Mouse (Mus musculus) frontal cortex, postnatal 25 days (tissue): ENCODE data around the gene Fbxl5.

Experiments
- DNase-seq, 2 experiments: peaks; one replicate each; pipeline ENCODE4 v3.0.0; 2022; ENCODE audit warnings: low spot score in 2 of 2

The Fbxl5 gene

DNA sequence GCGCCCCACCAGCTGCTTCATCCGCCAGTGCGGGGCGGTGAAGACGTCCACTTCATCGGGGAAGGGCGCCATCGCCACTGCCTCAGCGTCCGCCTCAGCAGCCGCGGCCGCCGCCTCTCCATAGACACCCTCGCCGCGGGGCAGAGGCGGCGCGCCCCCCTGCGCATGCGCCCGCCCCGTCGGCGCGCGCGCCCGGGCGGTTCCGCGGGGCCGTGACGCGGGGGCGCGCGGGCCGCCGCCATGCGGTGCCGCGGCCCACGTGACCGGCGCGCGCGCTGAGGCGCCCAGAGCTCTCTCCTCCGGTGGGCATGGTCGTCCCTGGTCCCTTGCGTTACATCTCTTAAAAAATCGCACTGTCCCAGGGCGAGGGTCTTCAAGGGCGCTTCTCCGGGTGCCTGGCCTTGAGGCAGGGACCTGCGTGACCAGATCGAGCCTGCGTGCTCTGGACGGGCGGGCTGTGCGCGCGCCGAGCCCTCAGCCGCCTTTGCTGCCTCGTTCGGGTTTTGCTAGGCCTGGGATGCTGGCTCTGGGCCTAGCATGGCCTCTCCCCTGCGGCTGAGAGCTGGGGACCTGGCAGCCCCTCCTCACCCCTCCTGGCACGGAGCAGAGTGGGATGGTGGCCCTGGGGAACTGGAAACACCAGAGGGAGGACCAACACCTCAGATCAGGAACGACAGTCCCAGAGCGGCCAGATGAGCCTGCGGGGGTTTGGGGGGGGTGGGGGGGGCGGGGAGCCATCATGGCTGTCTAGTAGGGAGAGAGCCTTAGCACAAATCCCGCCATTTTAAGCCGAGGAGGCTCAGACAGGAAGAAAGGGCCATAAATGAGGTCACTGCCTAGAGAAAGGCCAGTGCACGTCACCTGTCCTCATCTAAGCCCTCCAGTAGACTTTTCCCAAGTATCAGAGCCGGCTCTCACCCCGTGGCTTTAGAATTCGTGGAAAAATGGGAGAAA, 39.2 kb downstream of the Fbxl5 start:
- peak; percentile 59 to 66 for DNase-seq

DNA sequence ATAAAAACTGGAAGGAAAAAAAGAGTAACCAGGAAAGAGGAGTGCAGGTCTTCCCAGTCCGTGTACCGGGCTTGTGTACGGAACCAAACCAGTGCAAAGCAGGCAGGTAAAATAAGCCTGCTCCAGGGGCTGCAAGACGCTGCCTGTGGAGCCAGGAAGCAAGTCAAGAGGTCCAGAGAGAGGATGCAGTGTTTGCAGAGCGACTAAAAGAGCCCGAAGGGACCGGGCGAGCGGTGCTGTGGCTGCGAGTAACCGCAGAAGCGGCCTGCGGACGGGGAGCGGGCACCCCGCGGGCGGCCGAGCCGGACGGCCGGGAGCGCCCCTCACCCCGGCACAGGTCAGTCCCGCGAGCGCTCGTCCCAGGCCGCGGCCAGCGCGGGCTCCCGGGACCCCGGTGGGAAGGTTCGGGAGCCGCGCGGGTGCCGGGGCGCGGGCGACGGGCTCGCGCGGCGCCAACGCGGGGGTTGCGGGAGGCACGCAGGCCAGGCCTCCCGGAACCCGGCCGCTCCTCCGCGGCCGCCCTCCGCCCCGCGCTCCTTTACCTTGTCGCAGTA, 39.9 kb downstream of the Fbxl5 start:
- DNase-seq, result peak; percentile 12 to 13

DNA sequence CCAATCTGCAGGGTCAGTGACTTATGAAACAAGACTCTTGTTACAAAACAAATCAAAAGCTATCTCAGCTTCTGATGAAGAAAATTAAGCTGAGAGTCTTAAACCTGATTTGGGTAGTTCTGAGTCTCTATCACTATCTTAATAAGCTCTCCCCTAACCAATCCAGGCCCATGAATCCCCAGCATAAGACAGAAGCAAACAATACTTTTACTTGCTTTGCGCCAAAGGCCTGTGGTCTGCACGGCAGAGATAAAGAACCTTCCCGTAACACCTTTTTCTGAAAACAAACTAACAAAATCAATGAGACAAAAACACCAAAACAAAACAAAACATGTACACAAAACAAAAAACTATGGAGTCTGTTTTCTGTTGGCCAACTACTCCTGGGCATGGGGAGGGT, 42.9 kb downstream of the Fbxl5 start:
- no peak for DNase-seq

DNA sequence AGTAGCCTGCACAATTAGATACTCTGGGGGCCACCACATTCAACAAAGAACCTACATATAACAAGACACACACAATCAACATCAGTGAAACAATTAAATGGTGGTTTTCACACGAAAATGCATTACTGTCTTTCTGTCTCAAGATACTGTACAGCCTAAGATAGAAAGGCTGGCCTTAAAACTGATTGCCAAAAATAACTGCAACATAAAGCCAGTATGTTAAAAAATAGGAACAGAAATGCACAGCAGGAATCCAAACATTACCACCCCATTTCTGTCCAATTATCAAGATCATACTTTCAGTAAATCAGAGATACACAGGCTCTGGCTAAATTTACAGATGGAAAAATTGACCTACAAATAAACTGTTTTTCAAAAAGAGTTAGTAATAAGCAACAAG, 44.4 kb downstream of the Fbxl5 start:
- no peak for DNase-seq

DNA sequence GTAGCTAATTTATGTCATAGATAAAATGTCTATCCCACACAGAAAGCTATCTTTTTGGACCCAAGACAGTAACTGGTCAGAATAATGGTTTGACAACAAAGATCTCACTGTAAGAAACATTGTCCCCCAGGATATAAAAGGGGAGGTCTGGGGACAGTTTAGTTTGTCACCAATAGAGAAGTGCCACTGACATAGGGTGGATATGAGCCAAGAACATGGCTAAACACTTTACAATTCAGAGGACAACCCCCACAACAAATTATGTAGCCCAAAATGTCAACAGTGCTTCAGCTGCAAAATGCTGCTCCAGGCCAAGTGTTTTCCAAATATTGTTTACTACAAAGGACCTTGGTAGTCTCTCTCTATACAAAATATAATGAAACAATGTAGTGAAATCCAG, 45.0 kb downstream of the Fbxl5 start:
- DNase-seq, result no peak

DNA sequence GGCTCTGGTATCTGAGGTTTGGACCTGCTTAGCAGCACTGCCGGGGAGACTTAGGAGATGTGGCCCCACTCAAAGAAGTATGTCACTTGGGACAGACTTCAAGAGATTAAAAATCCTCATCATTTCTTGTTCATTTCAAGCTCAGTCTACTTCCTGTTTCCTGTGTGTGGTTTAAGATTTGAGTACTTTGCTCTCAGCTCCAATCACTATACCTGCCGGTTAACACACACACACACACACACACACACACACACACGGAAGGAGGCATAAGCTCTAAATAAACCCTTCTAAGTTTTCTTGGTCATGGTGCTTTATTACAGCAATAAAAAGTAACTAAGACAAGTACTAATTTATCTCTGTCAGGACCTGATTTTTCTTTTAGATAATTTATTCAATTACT, 49.9 kb downstream of the Fbxl5 start:
- no peak for DNase-seq

DNA sequence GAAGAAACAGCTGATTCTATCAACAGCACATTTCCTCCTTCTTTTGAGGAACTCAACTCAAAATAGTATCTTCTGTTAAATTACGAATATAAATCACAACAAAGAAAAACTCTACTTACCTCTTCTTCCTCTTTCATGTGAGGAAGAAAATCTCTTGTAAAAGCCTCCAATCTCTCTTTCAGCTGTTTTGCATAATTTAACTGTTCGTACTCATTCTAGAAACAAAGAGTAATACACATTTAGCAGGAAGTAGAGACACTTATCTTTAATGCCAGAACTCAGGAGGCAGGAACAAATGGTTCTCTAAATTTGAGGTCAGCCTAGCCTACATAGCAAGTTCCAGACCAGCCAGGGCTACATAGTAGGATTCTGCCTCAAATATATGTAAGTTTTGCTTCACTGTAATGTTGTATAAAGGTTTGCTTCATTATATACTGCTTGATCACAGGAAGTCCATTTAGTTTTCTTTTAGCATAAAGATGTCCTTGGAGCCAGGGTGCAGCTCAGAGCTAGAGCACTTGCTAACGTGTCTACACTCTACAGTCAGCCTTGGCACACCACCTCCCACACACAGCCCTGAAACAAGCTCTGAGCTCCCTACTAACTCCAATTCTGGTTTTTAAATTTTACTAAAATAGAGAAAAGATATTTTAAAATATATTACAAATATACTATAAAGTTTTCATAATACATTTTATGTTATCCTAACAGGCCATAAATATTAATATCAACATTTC, 50.7 kb downstream of the Fbxl5 start:
- DNase-seq, result no peak

DNA sequence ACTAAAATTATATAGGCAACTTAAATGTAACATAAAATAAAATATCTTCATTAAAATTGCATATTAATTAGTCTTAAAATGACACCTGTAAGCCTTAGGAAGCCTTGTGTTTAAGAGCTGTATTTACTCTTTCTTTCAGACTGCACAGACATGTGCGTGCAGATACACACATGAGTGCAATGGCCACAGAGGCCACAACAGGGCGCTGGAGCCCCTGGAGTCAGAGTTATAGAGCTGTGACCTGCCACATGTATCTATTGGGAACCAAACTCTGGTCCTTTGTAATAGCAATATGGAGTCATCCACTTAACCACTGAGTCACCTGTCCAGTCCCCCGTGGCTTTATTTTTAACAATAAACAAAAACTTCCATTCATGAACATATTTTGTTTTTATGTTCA, 72.3 kb downstream of the Fbxl5 start:
- no peak for DNase-seq

DNA sequence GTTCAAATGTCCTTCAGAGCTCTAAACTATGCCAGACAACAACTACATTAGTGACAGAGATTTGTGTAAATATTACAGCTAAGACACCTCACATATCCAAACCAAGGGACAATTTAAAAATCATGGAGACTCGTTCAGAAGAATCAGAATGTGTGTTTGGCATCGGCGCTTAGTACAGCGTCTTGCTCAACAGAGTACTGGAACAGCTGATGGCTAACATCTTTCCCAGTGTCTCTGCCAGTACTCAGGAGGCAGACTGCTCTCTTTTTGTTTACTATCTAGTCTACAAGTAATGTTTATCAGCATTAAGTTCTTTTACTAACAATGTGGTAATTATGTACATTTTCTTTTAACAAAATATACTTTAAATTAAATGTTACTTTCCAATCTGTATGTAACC, 73.4 kb downstream of the Fbxl5 start:
- no peak for DNase-seq

DNA sequence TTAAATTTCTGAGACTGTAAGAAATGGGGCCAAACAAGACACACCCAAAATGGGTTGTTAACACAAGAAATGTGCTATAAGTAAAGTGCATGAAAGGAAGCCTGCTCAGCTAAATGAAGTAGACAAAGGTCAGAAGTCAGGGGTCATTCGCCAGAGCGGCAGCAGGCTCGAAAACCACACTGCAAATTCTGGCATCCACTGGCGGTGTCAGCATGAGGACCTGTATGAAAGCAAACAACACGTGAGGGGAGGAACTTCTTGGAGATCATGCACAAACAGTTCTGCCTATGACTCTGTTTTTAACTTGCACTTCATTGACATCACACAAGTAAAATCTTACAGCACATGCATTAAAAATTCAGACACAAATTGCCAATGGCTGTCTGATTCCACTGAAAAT, 76.3 kb downstream of the Fbxl5 start:
- no peak for DNase-seq

DNA sequence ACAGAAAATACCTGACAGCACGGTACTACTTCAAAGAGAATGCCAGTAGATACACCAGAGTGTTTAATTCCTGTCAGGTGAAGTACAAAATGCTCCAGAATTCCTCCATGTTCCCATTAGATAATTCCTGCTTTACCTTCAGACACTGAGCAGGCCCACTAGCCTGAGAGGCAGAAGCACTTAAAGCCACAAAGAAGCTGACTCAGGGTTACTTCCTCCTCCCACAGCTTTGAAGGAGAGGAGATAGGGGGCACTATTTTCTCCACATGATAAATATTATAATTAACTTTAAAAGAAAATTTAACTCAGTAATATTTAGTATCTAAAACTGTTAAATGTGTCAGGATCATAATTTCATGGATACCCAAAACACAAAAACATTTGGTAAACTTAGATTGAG, 77.3 kb downstream of the Fbxl5 start:
- no peak for DNase-seq

DNA sequence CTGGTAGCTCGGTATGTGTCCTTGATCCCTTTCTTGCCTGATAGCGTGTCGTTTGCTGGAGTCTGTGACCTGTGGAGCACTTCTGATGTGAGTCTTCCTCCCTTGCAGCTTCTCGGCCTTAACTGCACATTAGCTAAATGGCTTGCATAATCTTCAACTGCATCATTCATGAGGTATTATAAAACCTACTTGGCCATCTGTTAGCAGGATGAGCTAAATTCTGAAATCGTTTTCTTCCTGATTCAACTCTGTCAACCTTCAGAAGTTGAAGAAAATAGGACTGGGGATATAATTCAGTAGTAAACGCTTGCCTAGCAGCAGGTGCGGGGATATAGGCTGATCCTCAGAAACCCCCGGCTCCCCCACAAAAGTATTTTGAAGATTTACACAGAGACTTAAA, 89.1 kb downstream of the Fbxl5 start:
- DNase-seq, result no peak

DNA sequence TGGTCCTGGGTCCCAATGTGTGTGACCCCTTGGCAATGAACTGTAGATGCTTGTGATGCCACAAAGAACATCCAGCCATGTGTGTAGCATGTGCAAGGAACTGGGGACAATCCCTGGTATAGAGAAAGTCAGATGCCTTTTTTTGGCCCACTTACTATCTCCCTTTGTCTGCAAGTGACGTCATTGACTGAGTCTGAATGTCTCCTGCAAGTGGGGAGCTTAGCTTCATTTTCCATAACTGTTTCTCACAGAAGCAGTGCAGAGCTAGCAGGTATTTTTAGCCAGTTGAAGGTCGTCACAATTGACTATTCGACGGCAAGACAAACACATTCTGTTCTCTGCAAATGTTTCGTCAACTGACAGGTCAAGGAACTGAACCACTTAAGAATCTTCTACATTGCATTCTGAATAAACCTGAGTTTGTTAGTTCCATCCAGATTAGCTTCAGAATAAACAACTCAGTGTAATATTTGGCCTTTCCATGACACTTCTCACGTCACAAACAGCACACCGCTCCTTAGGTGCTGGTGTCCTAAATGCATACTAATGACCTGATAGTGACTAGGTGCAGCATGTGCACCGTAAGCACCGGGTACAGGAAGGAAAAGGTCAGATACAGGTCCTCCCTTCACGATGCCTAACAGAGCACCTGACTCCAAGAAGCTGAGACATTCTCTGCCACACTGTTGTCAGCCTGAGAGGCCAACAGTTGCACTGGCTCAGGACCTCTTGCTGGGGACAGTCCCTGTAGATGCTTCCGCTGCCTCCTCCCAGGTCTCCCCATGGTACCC, 92.9 kb downstream of the Fbxl5 start:
- DNase-seq, result no peak

DNA sequence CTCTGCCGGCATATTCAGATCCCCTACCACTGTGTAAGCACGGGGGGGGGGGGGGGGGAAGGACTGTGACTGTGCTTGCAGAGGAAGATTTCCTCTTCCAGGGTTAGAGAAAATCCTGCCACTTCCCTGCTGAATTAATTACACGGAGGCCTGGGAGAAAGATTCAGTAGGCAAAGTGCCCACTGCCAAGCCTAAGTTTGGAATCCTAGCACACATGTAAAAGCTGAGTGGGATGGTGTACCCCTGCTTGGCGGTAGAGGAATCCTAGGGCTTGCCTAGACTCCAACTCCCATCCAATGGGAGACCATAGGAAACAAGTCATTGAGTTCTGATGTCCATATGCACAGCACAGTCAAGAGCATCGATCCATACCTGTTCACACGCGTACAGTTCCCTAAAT, 97.6 kb downstream of the Fbxl5 start:
- no peak for DNase-seq

DNA sequence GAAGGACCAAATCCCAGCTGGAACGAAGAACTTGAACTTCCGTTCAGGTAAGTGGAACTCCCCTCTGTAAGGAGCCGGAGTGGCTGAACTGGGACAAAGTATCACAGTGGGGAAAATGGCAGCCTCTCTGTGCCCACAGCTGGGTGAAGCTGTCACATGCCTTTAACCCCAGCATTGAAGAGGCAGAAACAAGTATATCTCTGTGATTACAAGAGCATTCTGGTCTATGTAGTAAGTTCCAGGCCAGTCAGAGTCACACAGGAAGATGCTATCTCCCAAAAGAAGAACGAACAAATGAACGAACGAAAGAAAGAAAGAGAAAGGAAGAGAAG, 99.0 kb downstream of the Fbxl5 start:
- DNase-seq, result no peak

DNA sequence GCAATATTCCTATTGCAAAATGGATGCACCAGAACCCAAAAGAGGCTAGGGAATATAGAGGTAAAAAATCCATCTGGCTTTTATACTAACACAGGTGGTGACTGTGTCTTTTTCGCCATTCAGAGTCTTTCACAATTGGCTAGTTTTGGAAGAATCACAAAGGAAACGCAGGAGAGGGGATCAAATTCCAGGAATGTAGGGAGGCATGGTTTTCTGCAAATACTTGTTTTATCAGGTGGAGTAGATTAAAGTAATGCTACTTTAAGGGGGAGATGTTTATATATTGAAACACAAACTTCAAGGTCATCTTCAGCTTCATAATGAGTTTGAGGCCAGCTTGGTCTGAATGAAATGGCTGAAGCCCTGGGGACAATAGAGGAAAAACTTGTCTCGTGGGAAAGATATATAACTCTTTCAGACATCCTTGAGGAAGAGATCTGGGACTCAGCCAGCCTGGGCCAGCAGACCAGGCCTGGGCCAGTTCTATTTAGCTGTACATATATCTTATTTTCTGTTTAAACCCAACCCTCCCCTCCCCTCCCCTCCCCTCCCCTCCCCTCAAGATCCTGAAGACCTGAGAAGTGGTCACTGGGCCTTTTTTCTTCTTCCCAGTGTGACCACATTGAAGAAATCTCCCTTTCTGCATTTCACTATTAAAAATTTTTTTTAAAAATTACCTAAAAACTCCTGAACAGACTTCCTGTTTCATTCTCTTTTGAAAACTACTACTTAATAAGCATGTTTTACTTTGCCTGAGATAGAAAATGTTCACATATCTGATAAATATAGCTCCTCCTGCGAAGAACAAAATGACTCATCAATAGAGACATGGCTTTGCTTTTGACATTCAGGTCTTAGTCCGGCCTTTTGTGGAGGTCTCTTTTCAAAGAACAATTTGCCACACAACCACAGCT, 99.6 kb downstream of the Fbxl5 start:
- no peak for DNase-seq

DNA sequence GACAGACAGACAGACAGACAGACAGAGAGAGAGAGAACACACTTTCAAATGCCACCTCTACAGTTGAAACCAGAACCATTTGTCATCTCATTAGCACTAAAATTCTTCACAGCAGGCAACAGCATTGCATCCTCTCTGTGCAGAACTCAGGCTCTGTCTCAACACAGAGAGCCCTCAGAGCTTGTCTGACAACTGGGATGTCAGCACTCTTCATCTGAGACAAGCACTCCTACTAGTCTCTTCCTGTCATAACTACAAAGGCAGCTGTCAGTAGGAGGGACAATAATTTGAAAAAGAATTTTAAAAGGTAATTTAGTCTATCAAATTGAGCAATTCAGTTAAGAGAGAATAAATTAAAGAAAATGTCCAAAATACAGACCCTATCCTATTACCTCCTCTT, 122.2 kb downstream of the Fbxl5 start:
- DNase-seq, result no peak

DNA sequence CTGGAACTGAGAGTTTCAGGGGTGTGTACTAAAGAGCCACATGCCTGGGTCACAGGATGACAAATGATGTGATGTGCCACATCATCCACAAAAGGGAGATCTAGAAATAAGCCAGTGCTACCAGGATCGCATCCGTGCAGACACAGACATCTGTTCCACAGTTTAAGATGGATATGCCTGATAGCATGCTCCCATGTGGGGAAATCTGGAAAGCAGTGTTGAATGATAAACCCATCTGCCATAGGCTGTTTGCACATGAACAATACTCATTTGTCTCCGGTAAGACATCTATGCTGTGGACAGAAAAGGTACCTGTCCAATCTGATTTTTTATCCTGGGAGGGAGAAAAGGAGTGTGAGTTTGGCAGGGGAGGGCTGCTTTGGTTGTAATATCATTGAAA, 124.3 kb downstream of the Fbxl5 start:
- no peak for DNase-seq
